ENCODE assay signal across 8 mouse cellular contexts in the genomic region with DNA sequence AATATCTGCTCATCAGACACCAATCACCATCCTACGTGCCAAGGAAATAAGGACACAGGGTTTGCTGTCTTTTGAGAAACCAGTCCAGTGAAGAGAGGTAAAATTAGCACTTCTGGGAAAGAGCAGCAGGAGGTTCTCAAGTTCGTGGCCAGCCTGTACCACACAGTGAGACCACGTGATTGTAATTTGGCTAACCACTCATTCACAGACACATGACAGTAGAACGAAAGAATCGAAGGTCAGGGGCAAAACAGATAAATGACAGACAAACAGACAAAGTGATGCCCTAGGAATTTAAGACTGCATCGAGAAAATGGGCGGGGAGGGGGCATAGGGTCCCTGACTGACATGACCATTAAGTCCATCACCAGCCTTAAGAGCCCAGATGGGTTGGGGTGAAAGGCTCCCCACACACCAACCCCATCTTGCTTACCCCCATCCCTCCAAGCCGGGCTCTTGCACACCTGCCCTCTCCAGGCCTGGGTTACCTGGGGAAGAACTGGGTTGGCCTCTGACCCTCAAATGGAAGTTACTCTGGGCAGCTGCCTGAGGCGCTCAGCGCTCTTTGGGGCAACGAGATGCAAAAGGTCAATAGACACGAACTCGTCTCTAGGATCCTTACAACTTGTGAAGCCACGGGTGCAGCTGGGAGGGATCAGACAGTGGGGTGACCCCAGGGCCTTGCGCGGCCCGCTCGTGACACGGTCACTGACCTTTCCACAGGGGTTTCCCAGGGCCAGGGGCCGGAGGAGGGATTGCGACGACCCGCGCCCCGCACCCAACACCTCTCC. TPM values are rescaled to one million over a fixed set of nuclear protein-coding genes. Genes with fewer than 3 reads are reported as not detected.
A peak's percentile ranks its signal among the peaks of the same experiment; 100 is the strongest.
DNase-seq lines count a peak whose midpoint lies in the region; ATAC-seq and TF ChIP-seq lines count a peak whose summit lies in the region.

No protein-coding gene starts in this region.

- H3K27me3 ChIP-seq in heart, embryonic 12.5 days (replicated peaks) = no peaks in the 10 kb centered on the region
- no peaks in the 10 kb centered on the region for H3K27me3 ChIP-seq in hindbrain, embryonic 14.5 days (ENCODE audit: control insufficient read depth, insufficient read depth, low read length)
- no peaks in the 10 kb centered on the region for H3K27me3 ChIP-seq in midbrain, embryonic 15.5 days (replicated peaks)

- TF ChIP-seq CTCF in bone marrow macrophage, adult 2 months (IDR thresholded peaks at IDR 0.05; ENCODE audit: low read depth, low read length) = no peak

- H3K9me3 ChIP-seq in heart, embryonic 12.5 days (replicated peaks) = peaks cover 6% of the 10 kb centered on the region; the same call in 1 of the 2 replicates
- H3K9me3 ChIP-seq in hindbrain, embryonic 14.5 days (ENCODE audit: control insufficient read depth, low read length) = no peaks in the 10 kb centered on the region
- no peaks in the 10 kb centered on the region for H3K9me3 ChIP-seq in midbrain, embryonic 15.5 days

- no peak for TF ChIP-seq POLR2A in bone marrow macrophage, adult 2 months (IDR thresholded peaks at IDR 0.05; ENCODE audit: borderline replicate concordance, low read depth, low read length)

- peak overlapping the region; percentile 96 for H3K27ac ChIP-seq in heart, embryonic 12.5 days (ENCODE audit: poor library complexity, severe bottlenecking)
- H3K27ac ChIP-seq in bone marrow macrophage, adult 2 months (ENCODE audit: insufficient read depth, low read depth, low read length) = peak overlapping the region; percentile 90
- peak overlapping the region; percentile 84 for H3K27ac ChIP-seq in hindbrain, embryonic 14.5 days
- H3K27ac ChIP-seq in midbrain, embryonic 15.5 days = peak overlapping the region; percentile 84

- peak overlapping the region; percentile 90 for H3K4me2 ChIP-seq in heart, embryonic 12.5 days
- H3K4me2 ChIP-seq in hindbrain, embryonic 14.5 days (replicated peaks) = peak overlapping the region; percentile 78
- H3K4me2 ChIP-seq in midbrain, embryonic 15.5 days = peak overlapping the region; percentile 82

- peaks cover 8% of the 10 kb centered on the region for H3K4me1 ChIP-seq in heart, embryonic 12.5 days (replicated peaks)
- H3K4me1 ChIP-seq in bone marrow macrophage, adult 2 months (ENCODE audit: control insufficient read depth, insufficient read depth, low read length) = peaks cover 20% of the 10 kb centered on the region
- 0 out of 2 replicates have a peak, but pooled peaks cover 6% of the 10 kb centered on the region for H3K4me1 ChIP-seq in hindbrain, embryonic 14.5 days (replicated peaks; ENCODE audit: control insufficient read depth, insufficient read depth, low read length)
- peaks cover 9% of the 10 kb centered on the region for H3K4me1 ChIP-seq in midbrain, embryonic 15.5 days

- DNase-seq in heart, postnatal 4 days = no peak
- DNase-seq in 3T3-L1 (ENCODE audit: low read depth, low spot score) = peak; percentile 39
- peak; percentile 31 for DNase-seq in hindbrain, embryonic 14.5 days (ENCODE audit: low spot score)
- no peak for DNase-seq in left cerebral cortex, postnatal 14 days (ENCODE audit: low spot score in 2 of 2)
- DNase-seq in urinary bladder, postnatal 36 days (ENCODE audit: low spot score in 2 of 2) = no peak

- intact Hi-C loops in left cerebral cortex, postnatal 14 days (cut with DNase I) = no loop called here

- 10% methylated on average over 25 of the region's 25 CpGs for WGBS in heart, embryonic 12.5 days
- WGBS in hindbrain, embryonic 14.5 days = 12% methylated on average over 25 of the region's 25 CpGs
- 14% methylated on average over 25 of the region's 25 CpGs for WGBS in midbrain, embryonic 15.5 days

- H3K4me3 ChIP-seq in heart, embryonic 12.5 days = peak overlapping the region; percentile 66
- H3K4me3 ChIP-seq in bone marrow macrophage, adult 2 months (ENCODE audit: insufficient read depth, low read length) = peak overlapping the region; percentile 68
- peak overlapping the region; percentile 54 for H3K4me3 ChIP-seq in hindbrain, embryonic 14.5 days (replicated peaks; ENCODE audit: low read length)
- peak overlapping the region; percentile 61 for H3K4me3 ChIP-seq in midbrain, embryonic 15.5 days

- H3K36me3 ChIP-seq in heart, embryonic 12.5 days = peaks cover 9% of the 10 kb centered on the region; the same call in 1 of the 2 replicates
- H3K36me3 ChIP-seq in hindbrain, embryonic 14.5 days (replicated peaks; ENCODE audit: control insufficient read depth, insufficient read depth) = no peaks in the 10 kb centered on the region
- no peaks in the 10 kb centered on the region for H3K36me3 ChIP-seq in midbrain, embryonic 15.5 days (replicated peaks)

- ATAC-seq in heart, embryonic 12.5 days (ENCODE audit: insufficient number of reproducible peaks, low FRiP score) = peak; percentile 47
- ATAC-seq in hindbrain, embryonic 14.5 days (ENCODE audit: low FRiP score) = peak; percentile 64
- ATAC-seq in midbrain, embryonic 15.5 days (replicated peaks) = peak; percentile 68

- peak overlapping the region; percentile 87 for H3K9ac ChIP-seq in heart, embryonic 12.5 days
- H3K9ac ChIP-seq in hindbrain, embryonic 14.5 days = peak overlapping the region; percentile 73
- peak overlapping the region; percentile 67 for H3K9ac ChIP-seq in midbrain, embryonic 15.5 days

RNA-seq across cellular contexts. Expression of a gene that starts 0.6 kb away (rescaled TPM):
- 13.5 and 14.1 TPM in 2 replicates for polyA plus RNA-seq in heart, embryonic 12.5 days (2016; fragmentation: Nextera tagmentation; extraction: Ambion mirVana)
- total RNA-seq in heart, postnatal 4 days (2021) = 10 to 100 TPM; 19.2 to 22.1 TPM
- 6.5 and 8.2 TPM in 2 replicates for polyA plus RNA-seq in bone marrow macrophage, adult 2 months (2012; ENCODE audit: insufficient read depth, insufficient read length, missing spikeins)
- 8.4 and 9.6 TPM in 2 replicates for polyA plus RNA-seq in hindbrain, embryonic 14.5 days (2014; fragmentation: Nextera tagmentation; extraction: Ambion mirVana)
- 7.4 and 8.2 TPM in 2 replicates for polyA plus RNA-seq in midbrain, embryonic 15.5 days (2015; fragmentation: Nextera tagmentation; extraction: Ambion mirVana)
- total RNA-seq in left cerebral cortex, postnatal 14 days (2021) = 10 to 100 TPM in 1 of 2 experiments, 1 to 10 TPM in 1; 9.9 to 11.2 TPM

RNA-seq across cellular contexts. Expression of a gene that starts 24.1 kb away (rescaled TPM):
- polyA plus RNA-seq in heart, embryonic 12.5 days (2016; fragmentation: Nextera tagmentation; extraction: Ambion mirVana) = 353 and 382 TPM in 2 replicates
- 100 to 1,000 TPM; 211 to 223 TPM for total RNA-seq in heart, postnatal 4 days (2021)
- polyA plus RNA-seq in bone marrow macrophage, adult 2 months (2012; ENCODE audit: insufficient read depth, insufficient read length, missing spikeins) = 318 and 328 TPM in 2 replicates
- 296 and 302 TPM in 2 replicates for polyA plus RNA-seq in hindbrain, embryonic 14.5 days (2014; fragmentation: Nextera tagmentation; extraction: Ambion mirVana)
- polyA plus RNA-seq in midbrain, embryonic 15.5 days (2015; fragmentation: Nextera tagmentation; extraction: Ambion mirVana) = 285 and 293 TPM in 2 replicates
- total RNA-seq in left cerebral cortex, postnatal 14 days (2021) = 100 to 1,000 TPM; 205 to 213 TPM

Comparison
In these comparisons a context has a peak if more than half of its experiments do, and no peak if none do; other contexts are left out.
1. DNase-seq: peak in 3T3-L1 (single experiment) and hindbrain, embryonic 14.5 days (single experiment); none in heart, postnatal 4 days (single experiment), left cerebral cortex, postnatal 14 days (0 of 2) and urinary bladder, postnatal 36 days (0 of 2).
2. Peak in every context shown above with its lines, with median percentiles within 50 percentile points of each other: ATAC-seq, H3K27ac ChIP-seq, H3K4me2 ChIP-seq, H3K4me3 ChIP-seq and H3K9ac ChIP-seq.